Mouse (Mus musculus) layer of hippocampus, postnatal 36 days (tissue): Measurements from ENCODE around the gene Oas1c. TPM values are rescaled to one million over a fixed set of nuclear protein-coding genes. Genes with fewer than 3 reads are reported as not detected.

Source experiments
- DNase-seq, 2 experiments: peaks; one replicate each; pipeline ENCODE4 v3.0.0; 2022
- microRNA-seq, 2 experiments: library from miRNA; unstranded; fragments of <30 nt; microRNA quantifications; one replicate each; pipeline ENCODE4 v1.2.0; 2021
- total RNA-seq, 2 experiments: library from RNA; stranded (reverse); gene quantifications; 2 replicates each; pipeline ENCODE4 v1.2.3; 2021

Gene Oas1c
- total RNA-seq, 2 experiments from 2014 or later, result 0.27 TPM; not detected in 1

- no peak for DNase-seq
Measured at GRCm38 (mm10) chr5:120781646-120782045, 30.7 kb downstream of the Oas1c start.

GRCm38 (mm10) chr5:120779922-120780321 is 32.4 kb downstream of the Oas1c start:
- no peak for DNase-seq

- DNase-seq, result no peak
Measured at GRCm38 (mm10) chr5:120778941-120779340, 33.4 kb downstream of the Oas1c start.

GRCm38 (mm10) chr5:120777478-120777877 is 34.8 kb downstream of the Oas1c start, which contains the start of gene Oas3:
Oas3 (minus strand) TSS chr5:120777661.
- no peak for DNase-seq

GRCm38 (mm10) chr5:120776801-120777200 is 35.5 kb downstream of the Oas1c start:
- no peak for DNase-seq

GRCm38 (mm10) chr5:120775287-120775985 is 36.9 kb downstream of the Oas1c start:
- no peak for DNase-seq

- DNase-seq, result no peak
Measured at GRCm38 (mm10) chr5:120769396-120769795, 42.9 kb downstream of the Oas1c start.

- no peak for DNase-seq
Measured at GRCm38 (mm10) chr5:120765010-120765409, 47.3 kb downstream of the Oas1c start.

- DNase-seq, result no peak
Measured at GRCm38 (mm10) chr5:120761901-120762300, 50.4 kb downstream of the Oas1c start.

GRCm38 (mm10) chr5:120754215-120754614 is 58.1 kb downstream of the Oas1c start:
- DNase-seq, result no peak

GRCm38 (mm10) chr5:120752786-120753185 is 59.5 kb downstream of the Oas1c start:
- no peak for DNase-seq

GRCm38 (mm10) chr5:120751206-120751605 is 61.1 kb downstream of the Oas1c start:
- no peak for DNase-seq

Small RNA genes lying within 50 kb of the gene (microRNA-seq; reads per million reads assigned to microRNA genes)
- gene Gm22907, result 0 reads per million in 2 experiments

Other genes with a start within 250 kb of the Oas1c start
- 10 to 100 TPM; 35.0 to 36.4 TPM for gene Tpcn1, start 223.8 kb downstream of the Oas1c start, total RNA-seq
- 1 to 10 TPM in 1 of 2 experiments, under 1 TPM in 1; 0.35 to 1.2 TPM for gene Iqcd, start 223.5 kb downstream of the Oas1c start, total RNA-seq
- 10 to 100 TPM; 29.1 to 29.6 TPM for gene Rita1, start 199.9 kb downstream of the Oas1c start, total RNA-seq
- 10 to 100 TPM; 34.4 to 39.5 TPM for gene Ddx54, start 199.8 kb downstream of the Oas1c start, total RNA-seq
- under 1 TPM in 1 of 2 experiments, not detected in 1; 0.77 TPM for gene Cfap73, start 178.3 kb downstream of the Oas1c start, total RNA-seq
- 10 to 100 TPM; 91.6 to 92.0 TPM for gene Rasal1, start 163.7 kb downstream of the Oas1c start, total RNA-seq
- 10 to 100 TPM; 70.7 TPM for gene Dtx1, start 100.6 kb downstream of the Oas1c start, total RNA-seq
- under 1 TPM in 1 of 2 experiments, not detected in 1; 0.30 TPM for gene Oas2, start 62.7 kb downstream of the Oas1c start, total RNA-seq
- gene Oas3, start 34.9 kb downstream of the Oas1c start, total RNA-seq, result not detected
- not detected for gene Oas1e, start 17.0 kb downstream of the Oas1c start, total RNA-seq
- gene Oas1f, start 34.9 kb upstream of the Oas1c start, total RNA-seq, result not detected
- not detected for gene Oas1h, start 48.9 kb upstream of the Oas1c start, total RNA-seq
- not detected for gene Oas1g, start 75.1 kb upstream of the Oas1c start, total RNA-seq
- gene Oas1a, start 95.0 kb upstream of the Oas1c start, total RNA-seq, result not detected
- not detected for gene Oas1d, start 102.0 kb upstream of the Oas1c start, total RNA-seq
- gene Rph3a, start 197.6 kb upstream of the Oas1c start, total RNA-seq, result 100 to 1,000 TPM; 207 to 220 TPM